Mouse (Mus musculus) hindbrain, embryonic 13.5 days (tissue): ENCODE results near the gene Tstd2. TPM values are rescaled to one million over a fixed set of nuclear protein-coding genes. Genes with fewer than 3 reads are reported as not detected.

ENCODE experiments used
- ATAC-seq: fragments of 200-750 bp; cut with Nextera tagmentation; 2 replicates; pipeline ENCODE4 v1.8.0; 2017; ENCODE audit warnings: moderate TSS enrichment; ENCODE audit not compliant: low FRiP score
- H3K27ac ChIP-seq: fragments of 300-500 bp; sonication (generic); 2 replicates; pipeline ENCODE4 v1.5.1; 2015; ENCODE audit warnings: inconsistent platforms, mild to moderate bottlenecking, moderate library complexity
- H3K27me3 ChIP-seq: fragments of 300-500 bp; sonication (generic); 2 replicates; pipeline ENCODE4 v1.6.1; 2015; ENCODE audit warnings: mild to moderate bottlenecking, inconsistent platforms
- H3K36me3 ChIP-seq: fragments of 300-500 bp; sonication (generic); 2 replicates; pipeline ENCODE4 v1.6.1; 2015; ENCODE audit warnings: mild to moderate bottlenecking, inconsistent platforms
- H3K4me1 ChIP-seq: fragments of 300-500 bp; sonication (generic); replicated peaks from 2 replicates; pipeline ENCODE4 v1.6.1; 2015; ENCODE audit warnings: inconsistent platforms
- H3K4me2 ChIP-seq: fragments of 300-500 bp; sonication (generic); 2 replicates; pipeline ENCODE4 v1.6.1; 2015; ENCODE audit warnings: inconsistent platforms, mild to moderate bottlenecking, moderate library complexity
- H3K4me3 ChIP-seq: fragments of 300-500 bp; sonication (generic); 2 replicates; pipeline ENCODE4 v1.5.1; 2015; ENCODE audit warnings: mild to moderate bottlenecking, inconsistent platforms
- H3K9ac ChIP-seq: fragments of 300-500 bp; sonication (generic); 2 replicates; pipeline ENCODE4 v1.6.1; 2015; ENCODE audit warnings: mild to moderate bottlenecking, inconsistent platforms
- H3K9me3 ChIP-seq: fragments of 300-500 bp; sonication (generic); 2 replicates; pipeline ENCODE4 v1.6.1; 2016; ENCODE audit warnings: inconsistent platforms
- WGBS: fragments of 180-500 bp; shearing (Covaris S2); methylation state at CpG from one replicate; pipeline ENCODE4 v1.1.7; 2015; 5-methylcytosine and 5-hydroxymethylcytosine counted together
- polyA plus RNA-seq: library from polyadenylated mRNA; unstranded; fragments of >200 nt; fragmentation: Nextera tagmentation; extraction: Ambion mirVana; gene quantifications from 2 replicates; pipeline ENCODE4 v1.2.1, GENCODE M21; 2015

The Tstd2 gene
- polyA plus RNA-seq, 1 experiment from 2014 or later: 37.7 TPM

GRCm38 (mm10) chr4:46092429-46093076 lies 45.9 kb downstream of the Tstd2 start:
- Histone ChIP-seq H3K27ac (no peak overlapping the region), H3K4me2 (no peak overlapping the region), H3K9me3 (no peaks in the 10 kb centered on the region), H3K4me1 (peaks cover 22% of the 10 kb centered on the region), H3K36me3 (no peaks in the 10 kb centered on the region), H3K9ac (no peak overlapping the region), H3K4me3 (no peak overlapping the region), H3K27me3 (no peaks in the 10 kb centered on the region)
- ATAC-seq: no peak
- 88% methylated on average over 5 of the region's 5 CpGs for WGBS

- Histone ChIP-seq H3K36me3 (no peaks in the 10 kb centered on the region), H3K4me3 (no peak overlapping the region), H3K27ac (no peak overlapping the region), H3K4me2 (no peak overlapping the region), H3K9me3 (no peaks in the 10 kb centered on the region), H3K4me1 (peaks cover 33% of the 10 kb centered on the region), H3K9ac (no peak overlapping the region), H3K27me3 (no peaks in the 10 kb centered on the region)
- WGBS: 70% methylated on average over 14 of the region's 14 CpGs
- ATAC-seq: no peak
Observed at GRCm38 (mm10) chr4:46089524-46090125, 48.9 kb downstream of the Tstd2 start.

- H3K4me3 ChIP-seq: no peak overlapping the region
- ATAC-seq: no peak
- H3K4me2 ChIP-seq: no peak overlapping the region
- no peaks in the 10 kb centered on the region for H3K27me3 ChIP-seq
- H3K27ac ChIP-seq: no peak overlapping the region
- H3K9ac ChIP-seq: no peak overlapping the region
- H3K9me3 ChIP-seq: no peaks in the 10 kb centered on the region
- H3K4me1 ChIP-seq: peaks cover 27% of the 10 kb centered on the region
- WGBS: 39% methylated on average over 5 of the region's 5 CpGs
- H3K36me3 ChIP-seq: no peaks in the 10 kb centered on the region
Observed at GRCm38 (mm10) chr4:46087852-46088251, 50.6 kb downstream of the Tstd2 start.

- no peaks in the 10 kb centered on the region for H3K27me3 ChIP-seq
- H3K9me3 ChIP-seq: no peaks in the 10 kb centered on the region
- no peak overlapping the region for H3K4me2 ChIP-seq
- H3K9ac ChIP-seq: no peak overlapping the region
- H3K36me3 ChIP-seq: no peaks in the 10 kb centered on the region
- 81% methylated on average over 7 of the region's 7 CpGs for WGBS
- no peak for ATAC-seq
- H3K4me1 ChIP-seq: peaks cover 27% of the 10 kb centered on the region
- no peak overlapping the region for H3K4me3 ChIP-seq
- H3K27ac ChIP-seq: no peak overlapping the region
Observed at GRCm38 (mm10) chr4:46087427-46087771, 51.1 kb downstream of the Tstd2 start.

GRCm38 (mm10) chr4:46086718-46087426 lies 51.6 kb downstream of the Tstd2 start:
- 85% methylated on average over 18 of the region's 18 CpGs for WGBS
- ATAC-seq: no peak
- Histone ChIP-seq H3K27ac (no peak overlapping the region), H3K4me2 (no peak overlapping the region), H3K9ac (no peak overlapping the region), H3K27me3 (no peaks in the 10 kb centered on the region), H3K4me1 (peaks cover 27% of the 10 kb centered on the region), H3K36me3 (no peaks in the 10 kb centered on the region), H3K4me3 (no peak overlapping the region), H3K9me3 (no peaks in the 10 kb centered on the region)

GRCm38 (mm10) chr4:46085223-46085811 lies 53.2 kb downstream of the Tstd2 start:
- H3K4me1 ChIP-seq: peaks cover 23% of the 10 kb centered on the region
- ATAC-seq: no peak
- H3K4me2 ChIP-seq: no peak overlapping the region
- H3K27me3 ChIP-seq: no peaks in the 10 kb centered on the region
- H3K9ac ChIP-seq: no peak overlapping the region; the same call in 1 of the 2 replicates
- H3K4me3 ChIP-seq: no peak overlapping the region
- WGBS: 63% methylated on average over 9 of the region's 9 CpGs
- no peaks in the 10 kb centered on the region for H3K9me3 ChIP-seq
- H3K36me3 ChIP-seq: no peaks in the 10 kb centered on the region
- H3K27ac ChIP-seq: peak overlapping the region; percentile 30; the same call in 1 of the 2 replicates

- 67% methylated on average over 9 of the region's 9 CpGs for WGBS
- no peak overlapping the region for H3K4me2 ChIP-seq
- H3K9ac ChIP-seq: no peak overlapping the region; the same call in 1 of the 2 replicates
- H3K27ac ChIP-seq: peak overlapping the region; percentile 30; the same call in 1 of the 2 replicates
- ATAC-seq: no peak; the same call in 1 of the 2 replicates
- no peaks in the 10 kb centered on the region for H3K9me3 ChIP-seq
- H3K27me3 ChIP-seq: no peaks in the 10 kb centered on the region
- H3K4me3 ChIP-seq: no peak overlapping the region
- no peaks in the 10 kb centered on the region for H3K36me3 ChIP-seq
- peaks cover 23% of the 10 kb centered on the region for H3K4me1 ChIP-seq
Observed at GRCm38 (mm10) chr4:46084416-46085172, 53.9 kb downstream of the Tstd2 start.

- Histone ChIP-seq H3K27me3 (no peaks in the 10 kb centered on the region), H3K4me1 (peaks cover 16% of the 10 kb centered on the region), H3K9ac (no peak overlapping the region), H3K9me3 (no peaks in the 10 kb centered on the region), H3K27ac (no peak overlapping the region), H3K4me3 (no peak overlapping the region), H3K36me3 (no peaks in the 10 kb centered on the region), H3K4me2 (no peak overlapping the region)
- WGBS: 84% methylated on average over 11 of the region's 11 CpGs
- ATAC-seq: no peak
Observed at GRCm38 (mm10) chr4:46082555-46082954, 55.9 kb downstream of the Tstd2 start.

GRCm38 (mm10) chr4:46080261-46080660 lies 58.2 kb downstream of the Tstd2 start:
- H3K27me3 ChIP-seq: no peaks in the 10 kb centered on the region
- no peak overlapping the region for H3K4me3 ChIP-seq
- no peak for ATAC-seq
- H3K4me1 ChIP-seq: peaks cover 11% of the 10 kb centered on the region
- no peak overlapping the region for H3K9ac ChIP-seq
- no peak overlapping the region for H3K4me2 ChIP-seq
- H3K36me3 ChIP-seq: no peaks in the 10 kb centered on the region
- H3K9me3 ChIP-seq: no peaks in the 10 kb centered on the region
- H3K27ac ChIP-seq: no peak overlapping the region
- 91% methylated on average over 4 of the region's 4 CpGs for WGBS

GRCm38 (mm10) chr4:46076892-46077291 lies 61.6 kb downstream of the Tstd2 start:
- no peaks in the 10 kb centered on the region for H3K9me3 ChIP-seq
- no peaks in the 10 kb centered on the region for H3K36me3 ChIP-seq
- H3K4me1 ChIP-seq: 0 out of 2 replicates have a peak, but pooled peaks cover 5% of the 10 kb centered on the region
- 77% methylated on average over 2 of the region's 2 CpGs for WGBS
- no peak for ATAC-seq
- H3K4me3 ChIP-seq: no peak overlapping the region
- H3K27me3 ChIP-seq: no peaks in the 10 kb centered on the region
- H3K9ac ChIP-seq: no peak overlapping the region
- no peak overlapping the region for H3K4me2 ChIP-seq
- H3K27ac ChIP-seq: no peak overlapping the region

- H3K27me3 ChIP-seq: no peaks in the 10 kb centered on the region
- ATAC-seq: no peak
- no peak overlapping the region for H3K4me2 ChIP-seq
- WGBS: 83% methylated on average over 3 of the region's 3 CpGs
- no peak overlapping the region for H3K27ac ChIP-seq
- H3K9me3 ChIP-seq: no peaks in the 10 kb centered on the region
- H3K4me3 ChIP-seq: no peak overlapping the region
- no peak overlapping the region for H3K9ac ChIP-seq
- no peaks in the 10 kb centered on the region for H3K36me3 ChIP-seq
- H3K4me1 ChIP-seq: 0 out of 2 replicates have a peak, but pooled peaks cover 5% of the 10 kb centered on the region
Observed at GRCm38 (mm10) chr4:46075664-46076063, 62.8 kb downstream of the Tstd2 start.

- ATAC-seq: no peak
- Histone ChIP-seq H3K9me3 (no peaks in the 10 kb centered on the region), H3K36me3 (no peaks in the 10 kb centered on the region), H3K27ac (no peak overlapping the region), H3K4me1 (peaks cover 12% of the 10 kb centered on the region; the same call in 1 of the 2 replicates), H3K4me3 (no peak overlapping the region), H3K4me2 (no peak overlapping the region), H3K9ac (no peak overlapping the region), H3K27me3 (no peaks in the 10 kb centered on the region)
- 50% methylated on average over 4 of the region's 4 CpGs for WGBS
Observed at GRCm38 (mm10) chr4:46073736-46074135, 64.8 kb downstream of the Tstd2 start.
